Mouse (Mus musculus) hindbrain, postnatal 0 days (tissue): ENCODE data around the gene Ubap2l. TPM values are rescaled to one million over a fixed set of nuclear protein-coding genes. Genes with fewer than 3 reads are reported as not detected.

ENCODE experiments used
- ATAC-seq: fragments of 200-750 bp; cut with Nextera tagmentation; 2 replicates; pipeline ENCODE4 v1.8.0; 2017; ENCODE audit warnings: mild to moderate bottlenecking, moderate TSS enrichment, moderate library complexity
- DNase-seq: peaks from one replicate; pipeline ENCODE4 v3.0.0-alpha.2; 2015; ENCODE audit warnings: low spot score
- H3K27ac ChIP-seq: fragments of 300-500 bp; sonication (generic); 2 replicates; pipeline ENCODE4 v1.5.1; 2014; ENCODE audit warnings: mild to moderate bottlenecking
- H3K27me3 ChIP-seq: fragments of 300-500 bp; sonication (generic); 2 replicates; pipeline ENCODE4 v1.6.1; 2014; ENCODE audit warnings: low read length, mixed read lengths; ENCODE audit not compliant: insufficient read depth
- H3K36me3 ChIP-seq: fragments of 300-500 bp; sonication (generic); 2 replicates; pipeline ENCODE4 v1.6.1; 2014; ENCODE audit warnings: low read length, mixed read lengths; ENCODE audit not compliant: insufficient read depth
- H3K4me1 ChIP-seq: fragments of 300-500 bp; sonication (generic); 2 replicates; pipeline ENCODE4 v1.6.1; 2014; ENCODE audit warnings: antibody characterized with exemption, low read length, mixed read lengths; ENCODE audit not compliant: insufficient read depth
- H3K4me2 ChIP-seq: fragments of 300-500 bp; sonication (generic); 2 replicates; pipeline ENCODE4 v1.6.1; 2014; ENCODE audit warnings: low read depth, mild to moderate bottlenecking, low read length, moderate library complexity, mixed read lengths
- H3K4me3 ChIP-seq: fragments of 300-500 bp; sonication (generic); 2 replicates; pipeline ENCODE4 v1.5.1; 2014; ENCODE audit warnings: low read length
- H3K9ac ChIP-seq: fragments of 300-500 bp; sonication (generic); replicated peaks from 2 replicates; pipeline ENCODE4 v1.6.1; 2014; ENCODE audit warnings: mild to moderate bottlenecking, low read length, moderate library complexity, mixed read lengths
- H3K9me3 ChIP-seq: fragments of 300-500 bp; sonication (generic); 2 replicates; pipeline ENCODE4 v1.6.1; 2016; ENCODE audit warnings: low read length, mixed read lengths
- CTCF ChIP-seq: IDR thresholded peaks from 2 replicates; pipeline ENCODE4 v1.5.1; 2016; ENCODE audit warnings: antibody characterized with exemption, control low read depth, low read depth
- WGBS: fragments of 180-500 bp; shearing (Covaris S2); extraction: QIAGEN DNeasy Blood & Tissue Kit; methylation state at CpG from one replicate; pipeline ENCODE4 v1.1.7; 2014; 5-methylcytosine and 5-hydroxymethylcytosine counted together
- polyA plus RNA-seq: library from polyadenylated mRNA; unstranded; fragments of >200 nt; fragmentation: Nextera tagmentation; extraction: Ambion mirVana; gene quantifications from 2 replicates; pipeline ENCODE4 v1.2.1, GENCODE M21; 2015
- total RNA-seq: library from RNA; depleted of rRNA; stranded (reverse); fragments of >200 nt; gene quantifications from 2 replicates; pipeline ENCODE4 v1.2.3, GENCODE M21; 2014

Ubap2l gene
- total and polyA plus RNA-seq, 2 experiments from 2014 or later, result 102 to 113 TPM

- H3K9me3 ChIP-seq, result no peaks in the 10 kb centered on the region
- H3K27me3 ChIP-seq, result no peaks in the 10 kb centered on the region
- no peak overlapping the region for H3K4me2 ChIP-seq
- H3K4me1 ChIP-seq, result no peaks in the 10 kb centered on the region
- no peaks in the 10 kb centered on the region for H3K36me3 ChIP-seq
- no peak for DNase-seq
- no peak for ATAC-seq
- H3K9ac ChIP-seq, result no peak overlapping the region
- no peak overlapping the region for H3K4me3 ChIP-seq
- H3K27ac ChIP-seq, result no peak overlapping the region
- TF ChIP-seq CTCF, result no peak
- WGBS, result 79% methylated on average over 7 of the region's 7 CpGs
These were observed 17.3 kb upstream of the Ubap2l start for GRCm38 (mm10) chr3:90069688-90070087.

GRCm38 (mm10) chr3:90067851-90068250, 15.4 kb upstream of the Ubap2l start:
- no peak overlapping the region for H3K4me2 ChIP-seq
- no peak overlapping the region for H3K9ac ChIP-seq
- no peak for TF ChIP-seq CTCF
- peaks cover 8% of the 10 kb centered on the region; the same call in 1 of the 2 replicates for H3K36me3 ChIP-seq
- no peaks in the 10 kb centered on the region for H3K4me1 ChIP-seq
- ATAC-seq, result no peak
- WGBS, result 81% methylated on average over 4 of the region's 4 CpGs
- no peaks in the 10 kb centered on the region for H3K9me3 ChIP-seq
- H3K27ac ChIP-seq, result no peak overlapping the region
- no peaks in the 10 kb centered on the region for H3K27me3 ChIP-seq
- no peak overlapping the region for H3K4me3 ChIP-seq
- no peak for DNase-seq

- WGBS, result 62% methylated on average over 3 of the region's 3 CpGs
- ATAC-seq, result no peak
- Histone ChIP-seq H3K27me3 (no peaks in the 10 kb centered on the region), H3K27ac (no peak overlapping the region; the same call in 1 of the 2 replicates), H3K4me2 (no peak overlapping the region), H3K9me3 (no peaks in the 10 kb centered on the region), H3K9ac (no peak overlapping the region), H3K4me1 (no peaks in the 10 kb centered on the region), H3K4me3 (no peak overlapping the region), H3K36me3 (peaks cover 20% of the 10 kb centered on the region)
- TF ChIP-seq CTCF, result peak; percentile 80
- peak; percentile 42 for DNase-seq
These were observed 13.1 kb upstream of the Ubap2l start for GRCm38 (mm10) chr3:90065553-90065952.

- ATAC-seq (peak; percentile 35; the same call in 1 of the 2 replicates), DNase-seq (no peak)
- Histone ChIP-seq H3K4me1 (no peaks in the 10 kb centered on the region), H3K9ac (no peak overlapping the region), H3K4me2 (no peak overlapping the region), H3K27me3 (no peaks in the 10 kb centered on the region), H3K9me3 (no peaks in the 10 kb centered on the region), H3K4me3 (no peak overlapping the region), H3K27ac (no peak overlapping the region), H3K36me3 (peaks cover 21% of the 10 kb centered on the region)
- WGBS, result 82% methylated on average over 3 of the region's 3 CpGs
- TF ChIP-seq CTCF, result no peak
These were observed 12.0 kb upstream of the Ubap2l start for GRCm38 (mm10) chr3:90064383-90064782.

- Histone ChIP-seq H3K4me1 (no peaks in the 10 kb centered on the region), H3K4me2 (no peak overlapping the region), H3K4me3 (no peak overlapping the region), H3K9ac (no peak overlapping the region), H3K27ac (no peak overlapping the region), H3K36me3 (peaks cover 22% of the 10 kb centered on the region), H3K27me3 (no peaks in the 10 kb centered on the region), H3K9me3 (no peaks in the 10 kb centered on the region)
- DNase-seq, result peak; percentile 22
- no peak for TF ChIP-seq CTCF
- no peak for ATAC-seq
- WGBS, result 47% methylated on average over 2 of the region's 2 CpGs
These were observed 10.1 kb upstream of the Ubap2l start for GRCm38 (mm10) chr3:90062539-90062938.

GRCm38 (mm10) chr3:90061549-90061948, 9.1 kb upstream of the Ubap2l start:
- Histone ChIP-seq H3K9me3 (no peaks in the 10 kb centered on the region), H3K27ac (no peak overlapping the region), H3K4me2 (no peak overlapping the region), H3K9ac (no peak overlapping the region), H3K36me3 (peaks cover 32% of the 10 kb centered on the region), H3K27me3 (no peaks in the 10 kb centered on the region), H3K4me3 (no peak overlapping the region), H3K4me1 (no peaks in the 10 kb centered on the region)
- 90% methylated on average over 6 of the region's 6 CpGs for WGBS
- no peak for DNase-seq
- TF ChIP-seq CTCF, result no peak
- no peak for ATAC-seq

- DNase-seq (peak; percentile 69), ATAC-seq (peak; percentile 66)
- peak; percentile 16; the same call in 1 of the 2 replicates for TF ChIP-seq CTCF
- Histone ChIP-seq H3K4me3 (peak within 1 kb of the TSS; percentile 70), H3K4me1 (peaks cover 16% of the 10 kb centered on the region), H3K27me3 (no peaks in the 10 kb centered on the region), H3K4me2 (peak within 1 kb of the TSS; percentile 73), H3K9me3 (no peaks in the 10 kb centered on the region), H3K36me3 (peaks cover 11% of the 10 kb centered on the region; the same call in 1 of the 2 replicates), H3K27ac (peak within 1 kb of the TSS; percentile 91), H3K9ac (peak within 1 kb of the TSS; percentile 96)
- WGBS, result 1% methylated on average over 33 of the region's 43 CpGs
These were observed 732 bp downstream of the Ubap2l start, which contains the start of gene 4933434E20Rik for GRCm38 (mm10) chr3:90051441-90052350. Gene 4933434E20Rik, plus strand, starts transcription at chr3:90051636.
